Mouse (Mus musculus) common myeloid progenitor, adult 5-6 weeks (primary cell): Measurements from ENCODE around the gene Vegfb. TPM values are rescaled to one million over a fixed set of nuclear protein-coding genes. Genes with fewer than 3 reads are reported as not detected.
"Not testable (repeated sequence)": the region's sequence is repeated elsewhere in the genome, so short reads cannot be mapped to it uniquely, and the experiment has no call there.

Experiments used
- ATAC-seq: replicated peaks from 2 replicates; pipeline ENCODE4 v1.8.0; 2016; ENCODE audit warnings: low read depth, mild to moderate bottlenecking, moderate TSS enrichment, inconsistent platforms; ENCODE audit not compliant: poor library complexity, severe bottlenecking
- total RNA-seq: library from RNA; stranded (forward); fragments of 200-1000, 187-1606 nt; gene quantifications from 2 replicates; pipeline ENCODE4 v1.2.3, GENCODE M21; 2017

The Vegfb gene
- total RNA-seq, 1 experiment from 2014 or later, result 16.6 TPM

GRCm38 (mm10) chr19:6993011-6993770 is 5.7 kb upstream of the Vegfb start:
- no peak for ATAC-seq

DNA sequence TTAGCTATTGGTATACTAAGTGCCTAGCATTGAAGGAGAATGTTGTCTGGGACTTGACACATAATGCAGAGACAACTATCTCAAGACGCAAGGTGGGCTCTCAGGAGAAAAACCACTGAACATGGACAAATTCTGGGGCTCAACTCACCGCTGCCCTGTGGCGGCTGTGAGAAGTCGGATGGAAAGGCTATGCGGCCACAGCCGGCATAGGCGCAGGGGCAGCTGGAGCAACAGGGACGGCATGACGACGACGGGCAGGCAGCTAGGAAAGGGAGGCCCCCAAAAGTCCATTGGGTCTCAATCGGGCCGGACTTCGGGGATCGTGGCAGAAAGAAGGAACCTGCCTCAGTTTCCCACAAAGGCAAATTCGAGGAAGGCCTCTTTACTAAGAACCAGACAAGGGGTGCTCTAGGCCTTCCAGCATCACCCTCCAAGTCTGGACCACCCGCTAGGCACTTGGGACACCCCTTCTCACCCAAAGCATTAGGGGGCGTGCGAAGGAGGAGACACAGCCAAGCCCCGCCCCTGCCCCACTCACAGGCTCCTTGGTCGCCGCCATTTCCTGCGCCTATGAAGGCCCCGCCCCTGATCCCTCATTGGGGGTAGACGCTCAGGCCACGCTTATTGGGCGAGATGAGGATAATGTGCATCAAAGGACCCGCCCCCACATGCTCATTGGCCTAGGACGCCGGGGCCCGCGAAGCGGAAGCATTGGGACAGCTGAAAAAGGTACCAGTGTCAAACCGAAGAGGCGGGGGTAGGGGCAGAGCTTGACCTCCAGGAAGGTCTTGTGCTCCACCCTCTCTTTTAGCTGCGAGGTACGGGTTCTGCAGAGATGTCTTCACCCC is 4.8 kb upstream of the Vegfb start, which contains the start of gene Dnajc4:
TSS of gene Dnajc4 (minus strand) at position 562 of the 848 bp plus-strand sequence.
- peak; percentile 91 for ATAC-seq

GRCm38 (mm10) chr19:6991166-6991565 is 3.7 kb upstream of the Vegfb start:
- not testable (repeated sequence) for ATAC-seq

- ATAC-seq, result no peak
Measured at GRCm38 (mm10) chr19:6990712-6991111, 3.3 kb upstream of the Vegfb start.

- no peak for ATAC-seq
Measured at GRCm38 (mm10) chr19:6989251-6989650, 1.8 kb upstream of the Vegfb start.

DNA sequence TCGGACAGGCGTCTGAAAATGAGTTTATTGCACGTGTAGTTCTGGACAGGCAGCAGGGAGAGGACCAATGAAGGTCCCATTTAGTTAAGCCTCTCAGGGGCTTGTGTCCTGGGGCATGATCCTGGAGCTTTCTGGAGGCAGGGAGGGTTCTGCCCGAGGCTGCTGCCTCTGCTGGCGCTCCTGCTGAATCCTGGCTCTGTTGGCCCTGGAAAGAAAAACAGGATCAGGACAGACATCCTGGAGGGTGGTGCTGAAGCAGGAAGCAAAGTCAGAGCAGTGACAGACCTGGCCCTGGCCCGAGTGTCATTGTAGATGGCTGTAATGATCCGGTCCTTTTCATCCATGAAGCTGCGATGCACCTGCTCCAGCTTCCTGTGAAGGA is 444 bp upstream of the Vegfb start:
- ATAC-seq, result no peak

GRCm38 (mm10) chr19:6985951-6986708 is 1.3 kb downstream of the Vegfb start:
- ATAC-seq, result no peak

DNA sequence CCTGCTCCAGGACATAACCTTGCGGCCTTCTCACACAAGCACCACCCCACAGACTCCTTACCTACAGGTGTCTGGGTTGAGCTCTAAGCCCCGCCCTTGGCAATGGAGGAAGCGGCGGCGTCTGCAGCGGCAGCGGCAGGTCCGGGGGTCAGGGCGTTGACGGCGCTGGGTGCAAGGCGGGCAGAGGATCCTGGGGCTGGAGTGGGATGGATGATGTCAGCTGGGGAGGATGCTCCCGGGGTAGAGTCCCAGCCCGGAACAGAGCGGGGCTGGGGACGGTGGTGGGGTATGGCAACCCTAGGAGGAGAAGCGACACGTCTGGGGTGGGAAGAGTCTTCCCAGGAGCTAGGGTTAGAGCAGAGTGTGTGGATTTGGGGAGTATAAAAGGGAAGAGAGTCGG is 2.2 kb downstream of the Vegfb start:
- ATAC-seq, result no peak

GRCm38 (mm10) chr19:6983621-6984020 is 3.8 kb downstream of the Vegfb start:
- no peak for ATAC-seq

DNA sequence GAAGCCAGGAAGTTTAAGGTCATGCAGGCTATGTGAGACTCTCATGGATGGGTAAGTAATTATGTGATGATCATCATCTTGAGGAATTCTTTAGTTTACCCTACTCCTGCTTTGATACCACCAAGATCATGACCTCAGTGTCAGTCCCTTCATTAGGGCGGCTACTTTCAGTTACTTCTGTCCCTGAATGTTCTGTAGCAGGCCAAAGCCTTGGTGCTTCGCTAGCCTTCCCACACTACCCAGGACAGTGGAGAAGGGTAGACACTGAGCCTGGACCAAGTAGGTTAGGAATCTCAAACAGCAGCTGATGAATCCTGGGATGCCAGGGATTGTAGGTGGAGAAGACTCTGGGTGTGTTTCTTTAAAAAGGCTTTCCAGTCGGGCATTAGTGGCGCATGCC is 6.0 kb downstream of the Vegfb start:
- ATAC-seq, result no peak

- peak; percentile 53 for ATAC-seq
Measured at GRCm38 (mm10) chr19:6980381-6981093, 6.9 kb downstream of the Vegfb start, which contains the start of gene Fkbp2. Fkbp2 (minus strand) TSS chr19:6980501.

GRCm38 (mm10) chr19:6979486-6980380 is 7.7 kb downstream of the Vegfb start:
- peak; percentile 79 for ATAC-seq

DNA sequence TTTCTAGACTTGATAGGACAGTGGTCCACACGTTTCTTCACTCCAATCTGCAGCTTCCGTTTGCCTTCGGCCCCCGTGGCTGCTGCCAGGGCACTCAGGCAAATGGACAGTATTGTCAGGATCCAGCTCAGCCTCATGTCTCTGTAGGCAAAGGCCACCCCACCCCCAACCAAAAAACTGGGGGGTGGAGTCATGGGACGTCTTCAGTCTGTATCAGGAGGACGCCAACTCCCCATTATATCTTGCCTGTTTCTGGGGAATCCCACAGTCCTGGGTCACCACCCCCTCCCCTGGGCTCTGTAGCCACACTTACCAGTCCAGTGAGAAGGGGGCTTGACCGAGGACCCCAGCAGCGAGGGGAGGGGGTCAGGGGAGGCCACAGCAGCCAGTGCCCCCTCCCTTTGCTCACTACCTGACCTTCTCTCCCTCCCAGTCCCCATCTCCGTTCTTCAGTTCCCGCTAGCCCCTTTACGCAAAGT is 8.4 kb downstream of the Vegfb start:
- ATAC-seq, result no peak

- no peak for ATAC-seq
Measured at GRCm38 (mm10) chr19:6978639-6978974, 8.8 kb downstream of the Vegfb start.

GRCm38 (mm10) chr19:6977759-6978638 is 9.5 kb downstream of the Vegfb start:
- no peak for ATAC-seq

DNA sequence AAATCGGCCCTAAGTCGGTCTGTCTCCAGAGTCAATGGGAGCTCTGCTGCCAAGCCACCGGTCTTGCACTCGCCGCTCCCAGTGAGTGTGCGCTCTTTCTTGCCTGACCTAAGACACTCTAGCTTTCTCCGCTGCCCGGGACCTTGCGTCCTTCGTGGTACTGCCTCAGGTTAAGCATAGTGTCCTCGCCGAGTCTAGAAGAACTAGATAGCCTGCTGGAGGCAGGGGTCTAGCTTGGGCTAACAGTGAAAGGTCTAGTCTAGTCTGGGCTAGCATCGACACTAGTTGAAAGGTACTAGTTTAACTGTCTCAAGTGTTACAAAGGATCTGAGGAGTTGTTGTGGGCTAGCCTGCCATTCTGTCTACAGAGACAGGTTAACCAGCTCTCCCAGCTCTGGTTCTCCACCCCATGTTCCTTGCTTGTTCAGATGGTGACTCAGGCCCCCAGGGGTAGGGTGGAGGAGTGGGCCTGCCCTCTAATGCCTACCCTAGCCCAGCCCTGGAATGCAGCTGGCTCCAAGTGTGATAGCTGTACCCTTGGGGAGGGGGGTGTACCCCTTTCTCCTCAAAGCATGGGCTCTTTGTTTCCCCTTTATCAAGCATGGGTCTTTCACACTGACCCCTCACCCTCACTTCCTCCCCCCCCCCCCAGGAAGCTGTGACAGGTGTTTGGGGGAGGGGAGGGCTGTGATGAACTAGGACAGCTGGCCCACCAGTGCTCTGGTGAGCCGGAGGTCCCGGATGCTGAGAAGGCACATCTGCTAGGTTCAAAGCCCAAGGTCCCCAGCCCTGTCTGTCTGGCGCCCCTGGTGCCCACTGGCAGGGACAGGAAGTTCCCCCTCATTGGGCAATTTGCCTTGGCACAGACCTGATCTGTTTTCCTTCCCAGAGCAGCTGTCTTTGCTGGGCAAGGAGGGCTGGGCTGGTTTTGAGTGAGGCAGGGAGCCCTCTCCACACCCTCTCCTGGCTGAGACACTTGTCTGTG is 11.6 kb downstream of the Vegfb start, which contains the start of gene Plcb3:
TSS of gene Plcb3 (minus strand) at position 934 of the 985 bp plus-strand sequence.
- peak; percentile 16 for ATAC-seq
